Mouse (Mus musculus) kidney, adult 2 months (tissue): ENCODE data around the gene Ppp1r36.

Experiments used
- CTCF ChIP-seq: fragments of 200-500 bp; conservative IDR thresholded peaks from 2 replicates; pipeline ENCODE4 v1.5.1; 2011; ENCODE audit warnings: low read depth, mild to moderate bottlenecking, control low read depth, low read length, moderate library complexity, mixed read lengths; ENCODE audit not compliant: insufficient read depth, insufficient read length
- POLR2A ChIP-seq: fragments of 200-500 bp; IDR thresholded peaks from one replicate; pipeline ENCODE4 v1.6.1; 2011; ENCODE audit warnings: low read depth, low read length, control low read depth

- no peak for TF ChIP-seq CTCF
- no peak for TF ChIP-seq POLR2A
Measured at GRCm38 (mm10) chr12:76452203-76452602, 34.9 kb downstream of the Ppp1r36 start.
